Mouse (Mus musculus) gastrocnemius, postnatal 4 days (tissue): Measurements from ENCODE around the gene Atp6ap2. TPM values are rescaled to one million over a fixed set of nuclear protein-coding genes. Genes with fewer than 3 reads are reported as not detected.
"Not testable (repeated sequence)": the region's sequence is repeated elsewhere in the genome, so short reads cannot be mapped to it uniquely, and the experiment has no call there.

ENCODE experiments used
- DNase-seq, 2 experiments: peaks; one replicate each; pipeline ENCODE4 v3.0.0; 2021 to 2022; ENCODE audit warnings: low spot score in 2 of 2, mixed read lengths in 2 of 2
- long read RNA-seq, 2 experiments: library from polyadenylated mRNA; stranded (forward); transcript quantifications; one replicate each; pipeline ENCODE4 v2.0.0; 2021
- total RNA-seq, 2 experiments: library from RNA; stranded (reverse); gene quantifications; 2 replicates each; pipeline ENCODE4 v1.2.3; 2021

The Atp6ap2 gene
- 10 to 100 TPM; 20.8 to 21.4 TPM for total RNA-seq
- long read RNA-seq, experiment 1, transcript Atp6ap2-201 (9 exons, 2,324 nt) = major isoform, 40 of 44 reads
- long read RNA-seq, experiment 1, partial matches to known transcripts = 2 of 44 reads
- long read RNA-seq, experiment 1, other reads (novel, unspliced or antisense) = 2 of 44 reads
- long read RNA-seq, experiment 2, transcript Atp6ap2-201 (9 exons, 2,324 nt) = major isoform, 37 of 40 reads
- long read RNA-seq, experiment 2, partial matches to known transcripts = 1 of 40 reads
- long read RNA-seq, experiment 2, other reads (novel, unspliced or antisense) = 2 of 40 reads

GRCm38 (mm10) chrX:12587192-12587957 lies at the start of gene Atp6ap2:
Gene Atp6ap2, plus strand, starts transcription at chrX:12587801.
- DNase-seq = peak; percentile 76 to 85

GRCm38 (mm10) chrX:12544417-12544816 lies 43.2 kb upstream of the Atp6ap2 start:
- DNase-seq = no peak

GRCm38 (mm10) chrX:12557086-12557485 lies 30.5 kb upstream of the Atp6ap2 start:
- DNase-seq = no peak

GRCm38 (mm10) chrX:12571407-12571806 lies 16.2 kb upstream of the Atp6ap2 start:
- DNase-seq = no peak

- no peak for DNase-seq
These were observed 9.7 kb upstream of the Atp6ap2 start for GRCm38 (mm10) chrX:12577936-12578335.

- DNase-seq = no peak
These were observed 9.2 kb upstream of the Atp6ap2 start for GRCm38 (mm10) chrX:12578339-12578868.

GRCm38 (mm10) chrX:12583261-12583660 lies 4.3 kb upstream of the Atp6ap2 start:
- no peak for DNase-seq

GRCm38 (mm10) chrX:12587958-12588355 lies 356 bp downstream of the Atp6ap2 start:
- no peak for DNase-seq

GRCm38 (mm10) chrX:12591401-12591943 lies 3.9 kb downstream of the Atp6ap2 start:
- no peak for DNase-seq

- no peak for DNase-seq
These were observed 4.4 kb downstream of the Atp6ap2 start for GRCm38 (mm10) chrX:12592011-12592410.

GRCm38 (mm10) chrX:12593824-12594223 lies 6.2 kb downstream of the Atp6ap2 start:
- DNase-seq = no peak

- not testable (repeated sequence) for DNase-seq
These were observed 22.9 kb downstream of the Atp6ap2 start for GRCm38 (mm10) chrX:12610541-12610940.

GRCm38 (mm10) chrX:12611211-12611610 lies 23.6 kb downstream of the Atp6ap2 start:
- DNase-seq = no peak

- not testable (repeated sequence) for DNase-seq
These were observed 24.8 kb downstream of the Atp6ap2 start for GRCm38 (mm10) chrX:12612360-12612759.

GRCm38 (mm10) chrX:12625131-12625530 lies 37.5 kb downstream of the Atp6ap2 start:
- no peak for DNase-seq

GRCm38 (mm10) chrX:12644976-12645375 lies 57.4 kb downstream of the Atp6ap2 start:
- no peak for DNase-seq

GRCm38 (mm10) chrX:12645531-12646304 lies 58.1 kb downstream of the Atp6ap2 start:
- no peak for DNase-seq

- DNase-seq = no peak
These were observed 64.3 kb downstream of the Atp6ap2 start for GRCm38 (mm10) chrX:12651906-12652305.

GRCm38 (mm10) chrX:12653879-12654278 lies 66.3 kb downstream of the Atp6ap2 start:
- no peak for DNase-seq
